Mouse (Mus musculus) spleen, adult 2 months (tissue): ENCODE measurements at regions not wholly inside any gene's neighbourhood (a gene's known extent, or its start where the extent isn't known, plus 50 kb on each side); places are given as distances from the start of the nearest gene placed in this dataset.

Experiments
- DNase-seq, 2 experiments: peaks; one replicate each; pipeline versions ENCODE4 v3.0.0 to v3.0.0-alpha.2; 2012 to 2021; ENCODE audit warnings: low spot score in 2 of 2, low read depth in 1 of 2
- H3K27ac ChIP-seq: fragments of 200-500 bp; 2 replicates; pipeline ENCODE4 v1.5.1; 2012; ENCODE audit warnings: low read length, inconsistent platforms; ENCODE audit not compliant: insufficient read depth
- H3K27me3 ChIP-seq: fragments of 200-500 bp; 2 replicates; pipeline ENCODE4 v1.6.1; 2012; ENCODE audit warnings: mild to moderate bottlenecking, moderate library complexity, low read length, inconsistent platforms; ENCODE audit not compliant: control insufficient read depth, insufficient read depth
- H3K36me3 ChIP-seq: fragments of 200-500 bp; 2 replicates; pipeline ENCODE4 v1.6.1; 2012; ENCODE audit warnings: mild to moderate bottlenecking, low read length, inconsistent platforms; ENCODE audit not compliant: control insufficient read depth, insufficient read depth
- H3K4me1 ChIP-seq: fragments of 200-500 bp; 2 replicates; pipeline ENCODE4 v1.6.1; 2011; ENCODE audit warnings: inconsistent platforms; ENCODE audit not compliant: control insufficient read depth, insufficient read depth, insufficient read length
- H3K4me3 ChIP-seq: fragments of 200-500 bp; 2 replicates; pipeline ENCODE4 v1.5.1; 2011; ENCODE audit warnings: mild to moderate bottlenecking, inconsistent platforms; ENCODE audit not compliant: insufficient read depth, insufficient read length; ENCODE audit errors: extremely low read depth
- CTCF ChIP-seq: fragments of 200-500 bp; IDR thresholded peaks from 2 replicates; pipeline ENCODE4 v1.5.1; 2011; ENCODE audit warnings: mild to moderate bottlenecking, inconsistent platforms; ENCODE audit not compliant: insufficient read depth, insufficient read length, insufficient replicate concordance; ENCODE audit errors: extremely low read depth
- POLR2A ChIP-seq: fragments of 200-500 bp; IDR thresholded peaks from 2 replicates; pipeline ENCODE4 v1.6.1; 2011; ENCODE audit warnings: low read depth, low read length, inconsistent platforms
- WGBS: fragments of 180-500 bp; shearing (Covaris S2); methylation state at CpG from one replicate; pipeline ENCODE4 v1.1.7; 2018; 5-methylcytosine and 5-hydroxymethylcytosine counted together

- Histone ChIP-seq H3K27ac (no peak overlapping the region), H3K4me1 (no peaks in the 10 kb centered on the region), H3K36me3 (no peaks in the 10 kb centered on the region), H3K27me3 (no peaks in the 10 kb centered on the region), H3K4me3 (no peak overlapping the region)
- no peak for DNase-seq
- TF ChIP-seq CTCF (no peak), POLR2A (no peak)
- WGBS = 90% methylated on average over 5 of the region's 5 CpGs
Observed at GRCm38 (mm10) chr13:118849541-118849940, 179.9 kb downstream of the Fgf10 start.

GRCm38 (mm10) chr13:118850708-118851107, 181.1 kb downstream of the Fgf10 start:
- DNase-seq = no peak
- H3K27me3 ChIP-seq = no peaks in the 10 kb centered on the region
- H3K36me3 ChIP-seq = no peaks in the 10 kb centered on the region
- WGBS = 82% methylated on average over 8 of the region's 8 CpGs
- no peak overlapping the region for H3K4me3 ChIP-seq
- no peaks in the 10 kb centered on the region for H3K4me1 ChIP-seq
- no peak overlapping the region for H3K27ac ChIP-seq
- TF ChIP-seq POLR2A (no peak), CTCF (no peak)

- 76% methylated on average over 9 of the region's 9 CpGs for WGBS
- Histone ChIP-seq H3K4me1 (no peaks in the 10 kb centered on the region), H3K27me3 (no peaks in the 10 kb centered on the region), H3K4me3 (no peak overlapping the region), H3K36me3 (no peaks in the 10 kb centered on the region), H3K27ac (no peak overlapping the region)
- DNase-seq = no peak
- TF ChIP-seq POLR2A = no peak
- no peak for TF ChIP-seq CTCF
Observed at GRCm38 (mm10) chr13:118886339-118886810, 216.8 kb downstream of the Fgf10 start.

GRCm38 (mm10) chr13:118895079-118895478, 225.5 kb downstream of the Fgf10 start:
- H3K36me3 ChIP-seq = no peaks in the 10 kb centered on the region
- no peak for DNase-seq
- H3K4me1 ChIP-seq = no peaks in the 10 kb centered on the region
- H3K4me3 ChIP-seq = no peak overlapping the region
- TF ChIP-seq CTCF (no peak), POLR2A (no peak)
- 88% methylated on average over 4 of the region's 4 CpGs for WGBS
- no peaks in the 10 kb centered on the region for H3K27me3 ChIP-seq
- no peak overlapping the region for H3K27ac ChIP-seq

- no peak for TF ChIP-seq CTCF
- TF ChIP-seq POLR2A = no peak
- Histone ChIP-seq H3K27me3 (no peaks in the 10 kb centered on the region), H3K36me3 (no peaks in the 10 kb centered on the region), H3K4me3 (no peak overlapping the region), H3K4me1 (no peaks in the 10 kb centered on the region), H3K27ac (no peak overlapping the region)
- WGBS = 94% methylated on average over 2 of the region's 2 CpGs
- no peak for DNase-seq
Observed at GRCm38 (mm10) chr13:118901950-118902349, 232.4 kb downstream of the Fgf10 start.

GRCm38 (mm10) chr13:118910351-118910750, 240.8 kb downstream of the Fgf10 start:
- Histone ChIP-seq H3K4me3 (no peak overlapping the region), H3K36me3 (no peaks in the 10 kb centered on the region), H3K4me1 (no peaks in the 10 kb centered on the region), H3K27me3 (no peaks in the 10 kb centered on the region), H3K27ac (no peak overlapping the region)
- DNase-seq = no peak
- 91% methylated on average over 2 of the region's 2 CpGs for WGBS
- TF ChIP-seq CTCF (no peak), POLR2A (no peak)

GRCm38 (mm10) chr13:118940786-118941185, 271.2 kb downstream of the Fgf10 start:
- TF ChIP-seq POLR2A (no peak), CTCF (no peak)
- H3K27ac ChIP-seq = no peak overlapping the region
- H3K27me3 ChIP-seq = no peaks in the 10 kb centered on the region
- WGBS = 78% methylated on average over 3 of the region's 3 CpGs
- H3K4me1 ChIP-seq = no peaks in the 10 kb centered on the region
- no peak for DNase-seq
- H3K4me3 ChIP-seq = no peak overlapping the region
- H3K36me3 ChIP-seq = no peaks in the 10 kb centered on the region

GRCm38 (mm10) chr13:118966120-118966676, 296.6 kb downstream of the Fgf10 start:
- WGBS = 87% methylated on average over 3 of the region's 3 CpGs
- no peak for DNase-seq
- H3K4me3 ChIP-seq = no peak overlapping the region
- TF ChIP-seq POLR2A = no peak
- TF ChIP-seq CTCF = no peak
- H3K27me3 ChIP-seq = no peaks in the 10 kb centered on the region
- no peak overlapping the region for H3K27ac ChIP-seq
- no peaks in the 10 kb centered on the region for H3K36me3 ChIP-seq
- no peaks in the 10 kb centered on the region for H3K4me1 ChIP-seq
